Mouse (Mus musculus) testis, postnatal 10 days (tissue): Measurements from ENCODE around the gene Kif14.

Experiments used
- DNase-seq: peaks from one replicate; pipeline ENCODE4 v3.0.0; 2021; ENCODE audit warnings: low spot score

Gene Kif14

DNA sequence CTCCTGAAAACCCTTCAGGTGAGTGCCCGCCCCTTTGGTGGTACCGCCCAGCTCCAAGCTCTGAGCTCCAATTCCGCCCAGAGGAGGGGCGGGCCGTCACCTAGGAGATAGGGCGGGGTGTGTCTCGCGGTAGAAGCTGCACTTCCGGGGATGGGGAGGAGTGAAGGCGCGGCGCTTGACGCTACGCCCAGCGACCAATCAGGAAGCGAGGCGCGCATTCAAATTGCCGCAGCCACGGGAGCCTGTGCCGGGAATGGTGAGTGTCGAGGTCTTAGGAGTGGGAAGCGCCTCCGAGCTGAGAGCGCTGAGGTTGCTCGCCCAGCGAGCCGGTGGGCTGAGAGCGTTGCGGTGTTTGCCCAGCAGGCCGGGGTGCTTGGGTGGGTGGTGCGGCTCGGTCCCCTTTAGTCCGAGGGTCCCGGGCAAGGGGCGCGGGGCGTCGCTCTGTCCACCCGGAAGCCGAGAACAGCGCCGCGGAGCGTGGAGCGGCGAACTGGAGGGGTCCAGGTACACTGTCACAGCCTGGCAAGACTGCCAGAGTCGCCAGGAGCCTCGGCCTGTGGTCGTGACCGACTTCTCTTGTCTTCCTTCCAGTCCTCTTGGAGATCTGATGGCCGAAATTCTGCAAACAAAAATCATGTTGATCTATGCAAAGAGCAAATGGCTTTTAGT is at the start of gene Kif14:
TSS of gene Kif14 (plus strand) at position 201 of the 669 bp plus-strand sequence.
- peak; percentile 97 for DNase-seq

DNA sequence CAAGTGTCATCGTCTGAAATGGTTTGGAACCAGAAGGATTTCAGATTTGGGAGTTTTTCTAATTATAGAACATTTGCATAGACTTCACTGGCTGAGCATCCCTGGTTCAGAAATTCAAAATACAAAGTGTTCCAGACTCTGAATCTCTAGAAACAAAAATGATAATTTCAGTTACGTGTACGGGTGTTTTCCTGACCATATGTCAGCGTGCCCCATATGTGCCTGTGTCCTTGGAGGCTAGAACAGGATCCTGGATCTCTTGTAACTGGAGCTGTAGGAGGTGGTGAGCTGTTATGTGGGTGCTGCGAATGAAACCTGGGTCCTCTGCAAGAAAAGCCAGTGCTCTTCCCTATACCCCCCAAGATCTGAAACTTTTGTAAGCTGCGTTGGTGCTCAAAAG is 47.8 kb upstream of the Kif14 start:
- no peak for DNase-seq

DNA sequence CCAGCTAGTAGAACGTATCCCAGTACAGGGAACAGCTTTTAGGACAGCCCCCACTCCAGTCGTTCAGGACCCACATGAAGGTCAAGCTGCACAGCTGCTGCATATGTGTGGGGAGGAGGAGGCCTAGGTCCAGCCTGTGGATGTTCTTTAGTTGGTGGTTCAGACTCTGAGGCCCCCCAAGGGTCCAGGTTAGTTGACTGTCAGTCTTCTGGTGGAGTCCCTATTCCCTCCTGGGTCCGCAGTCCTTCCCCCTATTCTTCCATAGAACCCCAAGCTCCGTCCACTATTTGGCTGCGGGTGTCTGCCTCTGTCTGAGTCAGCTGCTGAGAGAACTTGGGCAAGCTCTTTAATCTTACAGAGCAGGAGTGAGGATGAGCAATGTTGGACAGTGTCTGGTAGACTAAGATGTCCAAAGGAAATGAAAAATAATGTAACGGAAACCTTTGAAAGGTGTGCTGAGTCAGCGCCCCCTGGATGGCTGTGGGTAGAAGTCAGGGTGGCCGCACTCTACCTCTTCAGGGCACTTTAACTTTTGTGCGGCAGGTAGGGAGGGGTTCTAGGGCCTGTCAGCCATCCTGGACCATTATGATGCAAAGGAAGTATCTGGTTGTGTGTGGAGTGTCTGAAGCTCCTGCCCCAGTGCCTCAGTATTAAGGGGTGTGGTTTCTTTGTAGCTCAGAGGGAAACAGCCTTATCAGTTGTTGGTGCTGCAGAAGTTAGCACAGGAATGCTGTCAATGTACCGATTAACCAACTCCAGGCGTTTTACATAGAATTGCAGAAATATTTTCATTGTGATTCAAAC is 38.8 kb upstream of the Kif14 start:
- no peak for DNase-seq

DNA sequence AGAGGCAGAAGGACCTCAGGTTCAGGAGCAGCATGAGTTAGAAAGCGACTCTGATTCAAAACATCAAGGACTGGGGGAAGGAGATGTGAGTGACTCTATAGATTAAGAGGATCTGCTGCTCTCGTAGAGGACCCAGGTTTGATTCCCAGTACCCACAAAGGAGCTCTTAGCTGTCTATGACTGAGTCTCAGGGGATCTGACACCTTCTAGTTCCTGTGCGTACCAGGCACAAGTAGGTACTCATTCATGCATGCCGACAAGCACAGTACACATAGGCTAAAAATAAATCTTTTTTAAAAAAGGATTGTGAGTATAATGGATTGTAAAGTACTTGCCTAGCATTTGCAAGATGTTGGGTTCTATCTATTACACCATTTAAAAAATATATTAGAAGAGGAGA is 37.2 kb upstream of the Kif14 start:
- no peak for DNase-seq

DNA sequence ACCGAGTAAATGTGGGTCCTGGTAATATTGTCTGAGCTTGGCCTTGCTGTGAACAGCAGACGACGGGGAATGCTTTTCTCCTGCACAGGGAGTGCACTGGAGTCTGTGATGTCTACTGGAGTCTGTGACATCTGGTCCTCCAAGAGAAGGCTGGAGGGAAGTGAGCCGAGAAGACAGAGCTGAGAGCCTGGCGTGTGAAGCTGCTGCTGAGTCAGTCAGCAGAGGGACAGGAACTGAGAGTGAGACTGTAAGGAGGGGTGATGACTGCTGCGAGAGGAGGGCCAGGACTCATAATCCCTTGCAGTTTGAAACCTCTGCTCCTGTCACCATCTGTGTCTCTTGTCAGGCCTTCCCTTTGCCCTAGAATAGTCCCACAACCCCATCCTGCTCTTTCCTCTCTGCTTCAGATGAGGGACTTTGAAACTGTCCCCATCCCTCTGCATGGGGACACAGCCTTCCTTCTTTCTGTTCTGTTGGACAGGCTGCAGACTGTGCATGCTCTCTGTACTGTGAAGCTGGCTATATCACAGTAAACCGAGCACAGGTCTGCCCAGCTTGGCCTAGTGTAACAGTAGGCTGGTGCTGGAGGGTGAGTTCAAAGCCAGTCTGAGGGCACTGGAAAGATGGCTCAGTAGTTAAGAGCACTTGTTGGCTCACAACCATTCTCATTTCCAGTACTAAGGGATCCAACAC is 35.9 kb upstream of the Kif14 start:
- DNase-seq, result no peak

DNA sequence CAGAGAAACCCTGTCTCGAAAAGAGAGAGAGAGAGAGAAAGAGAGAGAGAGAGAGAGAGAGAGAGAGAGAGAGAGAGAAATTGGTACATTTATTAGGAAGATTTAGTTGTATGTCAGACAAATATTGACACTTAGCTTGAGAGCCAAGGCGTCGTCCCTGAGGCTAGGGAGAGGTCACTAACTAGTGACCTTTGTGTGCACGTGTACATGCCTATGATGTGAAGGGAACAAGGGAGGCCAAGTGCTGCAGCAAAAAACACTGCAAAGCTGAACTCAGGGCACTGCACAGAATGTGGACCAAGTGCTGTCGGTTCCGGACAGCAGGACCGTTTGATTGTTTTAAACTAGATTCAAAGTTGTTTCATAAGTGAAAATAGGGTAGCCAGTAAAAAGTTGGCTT is 25.4 kb upstream of the Kif14 start:
- no peak for DNase-seq

DNA sequence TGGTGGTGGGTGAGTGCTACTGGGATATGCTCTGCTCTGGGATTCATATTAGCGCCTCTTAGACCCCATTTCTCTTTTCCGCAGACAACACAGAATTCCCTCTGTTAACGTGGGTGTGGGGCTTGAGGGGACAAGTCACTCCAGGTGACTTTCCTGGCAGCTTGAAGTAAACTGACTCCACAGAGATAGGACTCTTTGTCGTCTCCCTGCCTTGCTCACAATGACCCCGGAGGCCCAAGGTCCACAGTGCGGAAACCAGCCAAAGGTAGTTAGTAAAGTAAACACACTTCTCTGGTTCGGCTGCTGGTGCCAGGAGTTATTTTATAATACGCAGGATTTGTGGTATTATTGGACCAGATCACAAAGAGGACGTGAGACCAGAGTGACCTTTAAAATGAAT is 23.3 kb upstream of the Kif14 start:
- no peak for DNase-seq

DNA sequence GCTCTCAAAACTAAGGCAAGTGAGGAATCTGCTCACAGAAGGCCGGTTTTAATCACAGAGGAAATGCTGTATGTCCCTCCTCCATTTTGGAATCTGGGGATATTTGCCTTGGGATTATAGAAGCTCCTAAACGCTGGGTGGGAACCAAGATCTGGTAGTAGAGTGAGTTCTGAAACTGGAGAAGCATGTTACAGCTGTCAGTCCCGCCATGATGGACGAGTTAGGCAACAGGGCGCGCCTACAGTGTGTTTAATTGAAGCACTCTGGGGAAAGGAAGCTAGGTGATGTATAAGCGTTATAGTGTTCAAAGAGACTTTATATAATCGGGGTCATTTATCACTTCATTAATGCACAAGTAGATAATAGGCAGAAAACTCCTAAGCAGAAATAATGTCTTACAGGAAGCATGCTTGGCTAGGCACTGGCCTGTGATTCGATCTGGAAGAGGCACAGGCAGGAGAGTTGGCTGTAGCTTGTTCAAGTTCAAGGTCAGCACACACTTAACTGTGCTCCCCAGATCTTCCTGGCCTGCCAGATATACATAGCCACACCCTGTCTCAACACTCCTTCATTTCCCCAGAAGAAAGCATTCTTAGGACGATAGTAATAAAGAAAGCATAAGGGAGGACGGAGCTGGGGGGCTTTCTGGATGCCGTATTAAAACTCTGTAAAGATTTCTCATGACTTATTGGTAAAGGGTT is 21.4 kb upstream of the Kif14 start:
- no peak for DNase-seq

DNA sequence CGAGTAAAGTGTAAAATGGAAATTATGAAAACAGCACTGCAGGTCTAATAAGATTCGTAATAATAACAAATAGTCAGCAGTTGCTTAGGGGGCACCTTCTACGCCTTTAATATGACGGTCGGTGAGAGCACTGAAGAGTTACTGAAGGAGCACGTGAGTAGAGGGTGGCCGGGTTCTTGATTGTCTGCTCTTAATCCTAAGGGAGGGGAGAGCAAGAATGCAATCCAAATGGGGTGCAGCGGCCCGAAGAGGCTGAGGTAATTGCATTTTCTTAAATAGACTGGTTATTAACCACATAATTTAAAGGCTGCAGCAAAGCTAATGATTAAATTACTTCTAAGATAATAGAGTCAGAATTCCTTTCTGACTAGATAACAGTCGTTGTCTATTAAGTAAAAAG is 19.2 kb upstream of the Kif14 start:
- no peak for DNase-seq

DNA sequence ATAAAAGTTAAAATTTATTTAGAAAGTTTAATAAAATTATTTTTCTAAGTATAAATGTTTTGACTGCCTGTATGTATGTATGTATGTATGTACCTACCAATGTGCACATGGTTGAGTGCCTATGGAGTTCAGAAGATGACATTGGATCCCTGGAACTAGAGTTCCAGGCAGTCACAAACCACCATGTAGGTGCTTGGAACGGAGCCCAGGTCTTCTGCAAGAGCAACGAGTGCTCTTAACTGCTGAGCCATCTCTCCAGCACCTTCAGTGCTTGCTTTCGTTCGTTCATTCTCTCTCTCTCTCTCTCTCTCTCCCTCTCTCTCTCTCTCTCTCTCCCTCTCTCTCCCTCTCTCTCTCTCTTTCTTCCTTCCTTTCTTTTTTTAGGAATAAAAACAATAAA is 18.8 kb upstream of the Kif14 start:
- no peak for DNase-seq

DNA sequence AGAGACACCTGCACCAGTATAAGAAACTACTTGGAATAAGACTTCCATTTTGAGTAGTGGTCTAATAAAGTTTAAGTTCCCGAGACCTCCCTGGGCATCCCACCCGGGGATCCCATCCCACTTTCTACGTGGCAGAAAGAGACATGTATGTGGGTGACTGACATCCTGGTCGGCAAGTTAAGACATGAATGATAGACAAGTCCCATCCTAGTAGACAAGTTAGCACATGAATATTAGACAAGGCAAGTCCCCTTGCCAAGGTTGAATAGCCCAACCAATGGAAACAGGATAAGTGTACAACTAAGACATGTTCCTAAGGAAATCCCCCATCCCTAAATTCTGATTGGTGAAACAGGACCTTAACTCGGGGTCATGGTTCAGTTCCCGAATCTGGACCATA is 16.6 kb upstream of the Kif14 start:
- no peak for DNase-seq

DNA sequence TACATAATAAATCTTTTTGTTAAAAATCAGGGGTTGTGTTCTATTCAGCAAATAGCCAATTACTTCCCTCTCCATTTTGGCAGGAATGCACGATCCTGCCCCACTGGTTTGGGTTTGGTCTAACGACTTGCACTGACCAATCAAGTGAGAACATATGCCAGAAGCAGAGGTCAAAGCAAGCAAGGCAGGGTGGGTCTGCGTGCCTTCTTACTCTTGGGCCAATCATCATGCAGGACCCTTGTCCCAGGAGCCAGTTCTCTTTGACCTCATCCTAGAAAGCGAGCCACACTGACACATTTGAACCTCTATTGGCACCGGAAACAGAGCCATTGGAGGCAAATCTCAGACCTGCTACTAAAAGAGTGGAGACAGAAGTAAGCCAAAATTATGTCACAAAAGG is 15.9 kb upstream of the Kif14 start:
- DNase-seq, result no peak

DNA sequence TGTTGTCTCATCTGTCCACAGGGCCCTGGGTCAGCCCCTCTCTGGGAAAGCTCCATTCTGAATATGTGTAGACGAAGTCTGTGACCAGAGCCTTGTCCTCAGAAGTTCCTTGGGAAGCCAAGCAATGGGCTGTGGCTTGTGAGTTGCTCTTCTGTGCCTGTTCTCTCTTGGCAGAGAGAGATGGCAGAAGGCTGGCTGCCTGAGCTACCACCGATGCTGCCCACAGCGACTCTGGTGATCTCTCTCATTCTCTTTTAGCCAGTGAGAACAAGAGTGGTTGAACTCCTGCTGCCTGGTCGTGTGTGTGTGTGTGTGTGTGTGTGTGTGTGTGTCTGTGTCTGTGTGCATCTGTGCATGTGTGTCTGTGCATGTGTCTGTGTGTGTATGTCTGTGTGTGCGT is 13.7 kb upstream of the Kif14 start:
- DNase-seq, result no peak

DNA sequence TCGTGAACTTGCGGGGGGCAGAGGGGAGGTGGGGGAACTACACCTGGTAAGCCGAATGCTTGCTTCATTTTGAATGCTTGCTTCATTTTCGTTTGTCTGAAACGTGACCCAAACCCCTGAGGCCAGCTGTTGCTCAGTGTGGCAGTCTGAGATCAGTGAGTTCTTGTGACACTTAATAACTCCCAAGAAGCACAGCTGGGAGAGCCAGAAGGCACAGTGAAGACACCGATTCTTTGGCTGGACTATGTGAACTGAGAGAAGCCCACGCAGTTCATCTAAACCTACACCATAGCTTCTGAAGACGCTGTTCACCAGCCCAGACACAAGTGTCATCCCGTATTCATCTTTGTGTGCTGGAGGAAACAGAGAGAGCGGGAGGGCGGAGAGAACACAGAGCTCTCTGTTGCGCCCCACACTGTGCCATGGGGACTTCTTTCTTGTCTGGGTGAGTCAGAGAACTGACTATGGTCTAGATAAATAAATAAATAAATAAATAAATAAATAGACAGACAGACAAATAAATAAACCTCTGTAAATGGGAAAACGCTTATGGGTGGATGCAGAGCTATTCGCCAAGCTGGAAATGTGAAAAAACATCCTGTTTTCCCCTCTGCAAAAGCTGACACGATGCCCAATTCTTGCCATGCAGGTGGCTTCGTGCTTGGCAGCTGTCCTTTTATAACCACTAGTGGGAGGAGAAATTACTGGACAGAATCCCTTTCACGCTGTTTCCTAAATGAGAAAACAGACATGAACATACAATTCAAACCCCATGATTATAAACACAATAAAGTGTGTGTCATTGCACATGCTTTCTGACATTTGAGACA is 10.2 kb upstream of the Kif14 start:
- no peak for DNase-seq

DNA sequence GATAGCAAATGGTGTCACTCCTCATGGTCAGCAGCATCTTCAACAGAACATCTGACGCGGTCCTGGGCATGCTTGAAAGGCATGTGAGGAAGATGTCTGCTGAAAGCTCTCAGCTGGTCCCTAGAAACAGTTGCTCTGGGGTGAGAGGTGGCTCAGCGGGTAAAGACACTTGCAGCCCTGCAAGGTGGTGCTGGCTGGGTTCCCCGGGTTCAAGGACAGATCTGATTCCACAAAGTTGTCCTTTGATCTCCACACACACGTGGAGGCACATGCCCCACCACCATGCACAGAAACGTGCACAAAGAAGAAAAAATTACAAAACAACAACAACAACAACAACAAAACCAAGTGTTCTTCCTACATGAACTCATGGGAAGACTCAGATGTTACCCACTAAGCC is 9.4 kb upstream of the Kif14 start:
- DNase-seq, result no peak

DNA sequence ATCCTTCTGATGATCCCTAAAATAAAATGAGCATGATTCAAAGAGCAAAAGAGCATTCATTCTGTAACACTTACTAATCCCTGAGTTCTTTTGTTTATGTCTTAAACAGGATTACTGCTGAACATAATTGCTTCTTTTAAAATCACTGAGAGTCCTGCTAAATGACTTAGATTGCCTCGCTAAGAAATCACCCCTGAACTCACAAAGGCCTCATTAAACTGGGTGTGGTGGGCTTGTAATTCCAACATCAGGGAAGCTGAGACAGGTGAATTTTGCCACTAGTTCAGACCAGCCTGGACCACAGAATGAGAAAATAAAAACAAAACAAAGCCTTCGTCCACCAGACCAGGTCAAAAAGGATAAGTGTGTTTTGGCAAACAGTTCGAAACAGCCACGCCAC is 8.7 kb upstream of the Kif14 start:
- no peak for DNase-seq

DNA sequence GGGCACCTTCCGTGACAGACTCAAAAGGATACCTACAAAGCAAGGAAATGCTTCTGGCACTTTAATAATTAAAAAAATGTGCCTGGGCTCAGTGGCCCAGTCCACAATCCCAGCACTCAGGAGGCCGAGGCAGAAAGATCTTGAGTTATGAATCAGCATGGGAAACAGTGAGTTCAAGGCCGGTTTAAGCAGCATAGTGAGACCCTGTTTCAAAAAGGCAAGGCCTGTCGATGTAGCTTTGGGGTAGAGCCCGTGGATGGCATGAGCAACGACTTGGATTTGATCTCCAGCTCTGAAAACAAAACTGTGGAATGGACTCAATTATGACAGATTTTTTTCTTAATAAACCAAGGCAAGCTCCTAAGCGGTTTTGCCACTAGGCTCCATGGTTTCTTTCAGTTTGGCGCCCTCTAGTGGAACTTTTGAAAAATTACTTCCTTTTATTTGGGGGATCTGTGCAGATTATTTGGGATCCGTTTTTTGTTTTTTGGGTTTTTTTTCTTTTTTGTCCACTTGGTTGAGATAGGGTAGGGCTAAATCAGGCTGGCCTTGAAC is 7.4 kb upstream of the Kif14 start:
- no peak for DNase-seq

DNA sequence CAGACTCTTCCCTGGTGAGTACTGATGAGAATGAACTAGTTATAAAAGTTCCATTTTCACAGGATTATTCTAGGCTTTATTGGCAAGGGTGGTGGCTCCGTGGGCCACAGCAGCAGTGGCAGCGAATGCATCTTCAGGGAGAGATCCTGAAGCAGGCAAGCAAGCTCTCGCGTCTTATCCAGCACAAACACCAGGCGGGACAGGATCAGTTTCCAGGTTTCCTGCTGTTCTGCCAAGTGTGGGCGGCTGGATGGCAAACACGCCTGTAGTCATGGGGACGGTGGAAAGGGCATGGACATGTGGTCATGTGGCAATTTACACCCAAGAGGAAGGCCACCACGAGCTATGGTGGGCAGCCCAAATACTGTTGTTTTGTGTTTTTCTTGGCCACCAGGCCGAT is 3.7 kb upstream of the Kif14 start:
- DNase-seq, result no peak

DNA sequence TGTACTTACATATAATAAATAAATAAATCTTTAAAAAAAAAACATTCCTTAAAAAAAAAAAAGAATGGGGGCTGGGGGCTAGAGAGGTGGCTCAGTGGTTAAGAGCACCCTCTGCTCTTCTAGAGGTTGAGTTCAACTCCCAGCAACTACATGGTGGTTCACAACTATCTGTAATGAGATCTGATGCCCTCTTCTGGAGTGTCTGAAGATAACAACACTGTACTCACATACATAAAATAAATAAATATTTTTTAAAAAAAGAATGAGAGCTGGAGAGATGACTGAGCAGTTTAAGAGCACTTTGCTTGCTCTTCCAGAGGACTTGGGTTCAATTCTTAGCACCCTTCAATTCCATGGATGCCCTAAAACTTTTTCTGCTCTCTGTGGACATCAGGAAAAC is 975 bp upstream of the Kif14 start:
- DNase-seq, result no peak

DNA sequence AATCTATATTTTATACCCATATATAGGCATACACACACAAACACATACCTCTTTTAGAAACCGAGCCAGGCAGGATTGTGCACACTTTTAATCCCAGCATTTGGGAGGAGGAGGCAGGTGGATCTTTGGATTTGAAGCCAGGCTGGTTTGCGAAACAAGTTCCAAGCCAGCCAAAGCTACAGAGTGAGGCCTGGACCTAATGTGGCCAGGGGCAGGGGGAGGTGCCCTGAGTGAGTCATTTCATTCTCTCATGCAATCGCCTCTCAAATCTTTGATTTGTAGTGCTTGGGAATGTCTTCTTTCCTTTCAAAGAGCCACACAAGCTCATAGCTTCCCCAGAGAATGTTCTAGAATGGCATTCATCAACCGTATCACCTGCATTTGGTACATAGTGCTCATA is 3.3 kb downstream of the Kif14 start:
- no peak for DNase-seq

DNA sequence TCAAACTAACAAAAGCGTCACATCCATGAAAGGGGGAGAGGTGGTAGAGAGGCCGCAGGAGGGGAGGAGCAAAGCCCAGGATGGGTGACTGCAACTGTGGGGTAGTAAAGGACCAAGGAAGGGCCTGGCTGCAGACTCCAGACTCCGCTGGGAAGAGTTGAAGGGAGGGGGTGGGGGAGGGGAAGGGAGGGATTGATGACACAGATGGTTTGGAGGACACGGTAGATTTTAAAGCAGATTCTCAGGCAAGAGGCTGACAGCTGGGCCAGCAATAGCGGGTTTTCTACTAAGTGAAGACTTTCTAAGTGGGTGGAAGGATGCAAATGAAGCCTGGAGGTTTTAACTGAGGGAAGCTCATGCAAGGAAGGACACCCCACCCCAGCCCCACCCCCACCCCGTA is 4.3 kb downstream of the Kif14 start:
- no peak for DNase-seq

DNA sequence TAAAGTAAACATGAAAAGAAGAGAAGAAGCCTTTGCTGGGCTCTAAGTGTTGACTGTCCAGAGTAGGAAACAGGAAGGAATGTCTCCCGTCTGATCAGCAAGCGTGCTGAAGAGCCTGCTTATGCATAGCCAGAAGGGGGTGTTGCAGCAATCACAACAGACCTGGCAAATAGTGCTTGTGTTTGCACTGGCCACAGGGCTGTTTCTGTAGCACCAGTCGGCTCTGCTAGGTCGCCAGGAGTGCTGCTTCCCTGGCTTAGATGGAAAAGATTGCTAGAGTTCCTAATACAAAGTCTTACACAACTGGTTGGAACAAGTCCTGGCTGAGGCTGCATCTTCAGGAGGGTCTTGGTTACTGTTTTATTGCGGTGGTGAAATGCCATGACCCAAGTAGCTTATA is 25.5 kb downstream of the Kif14 start:
- no peak for DNase-seq
